Mouse (Mus musculus): ENCODE measurements around the gene Plagl1. TPM values are rescaled to one million over a fixed set of nuclear protein-coding genes. Genes with fewer than 3 reads are reported as not detected.

The Plagl1 gene
- total and polyA plus RNA-seq, 3 experiments: 0.48 to 1.7 (median 0.87) TPM

DNA sequence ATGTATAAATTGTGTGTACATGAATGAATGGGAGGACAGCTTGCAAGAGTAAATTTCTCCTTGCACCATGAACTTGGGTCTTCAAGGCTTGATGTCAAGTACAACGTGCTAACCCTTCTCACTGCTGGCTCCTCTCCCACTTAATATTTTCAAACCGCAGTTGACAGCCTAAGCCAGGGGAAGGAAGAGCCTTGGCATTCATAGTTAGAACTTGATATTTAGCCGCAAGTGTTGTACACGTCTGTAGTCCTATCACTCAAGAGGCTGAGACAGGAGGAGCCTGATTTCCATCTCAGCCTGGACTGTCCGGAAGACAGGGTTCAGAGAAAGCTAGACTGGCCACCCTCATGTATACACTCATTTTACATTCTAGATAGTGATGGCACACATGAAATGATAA is 32.6 kb upstream of the Plagl1 start:
- in situ Hi-C loops (cut with MboI; ENCODE audit: low pct_ligation_motif_present, low pct_unique_long_range_greater_than_20kb, low sequenced_read_pairs): no loop called here
- Histone ChIP-seq H3K4me2 (ENCODE audit: insufficient read depth, low read depth, poor library complexity, severe bottlenecking) (no peak overlapping the region), H3K4me3 (replicated peaks in 1 of 3; ENCODE audit: low read depth in 2 of 3, low read length in 2 of 3, poor library complexity in 1 of 3) (no peak overlapping the region), H3K9ac (ENCODE audit: insufficient read depth, low read depth) (no peak overlapping the region), H3K36me3 (replicated peaks in 1 of 2; ENCODE audit: control insufficient read depth in 1 of 2, insufficient read depth in 1 of 2, low read length in 1 of 2) (no peaks in the 10 kb centered on the region), H3K27ac (ENCODE audit: insufficient read depth, low read depth) (no peak overlapping the region), H3K4me1 (ENCODE audit: control insufficient read depth in 1 of 2, insufficient read depth in 2 of 2) (peaks cover 8 to 25% of the 10 kb centered on the region in 2 experiments), H3K79me2 (replicated peaks; ENCODE audit: control insufficient read depth, extremely low read depth, insufficient read depth, poor library complexity, severe bottlenecking) (no peaks in the 10 kb centered on the region), H3K27me3 (replicated peaks) (no peaks in the 10 kb centered on the region), H3K9me3 (replicated peaks; ENCODE audit: low read length) (no peaks in the 10 kb centered on the region)
- DNase-seq (ENCODE audit: extremely low read depth): no peak
- no peak for TF ChIP-seq ZMIZ1 (IDR thresholded peaks at IDR 0.05; ENCODE audit: low read depth, low read length)
- no peak for TF ChIP-seq MAZ (IDR thresholded peaks at IDR 0.05; ENCODE audit: low read depth, low read length)
- TF ChIP-seq MYC (IDR thresholded peaks at IDR 0.05; ENCODE audit: low read depth, low read length): no peak
- TF ChIP-seq SMC3 (IDR thresholded peaks at IDR 0.05; ENCODE audit: low read depth, low read length): no peak
- no peak for TF ChIP-seq MAX (IDR thresholded peaks at IDR 0.05; ENCODE audit: low read length)
- TF ChIP-seq MEF2A (IDR thresholded peaks at IDR 0.05; ENCODE audit: borderline replicate concordance, low read depth, low read length): no peak
- no peak for TF ChIP-seq ZNF384 (IDR thresholded peaks at IDR 0.05; ENCODE audit: low read depth, low read length)
- TF ChIP-seq RCOR1 (conservative IDR thresholded peaks at IDR 0.05; ENCODE audit: low read depth, low read length): no peak
- TF ChIP-seq JUND (conservative IDR thresholded peaks at IDR 0.05; ENCODE audit: low read depth, low read length): no peak
- no peak for TF ChIP-seq CHD1 (IDR thresholded peaks at IDR 0.05; ENCODE audit: low read depth, low read length)
- TF ChIP-seq IRF4 (IDR thresholded peaks at IDR 0.05; ENCODE audit: low read depth, low read length): no peak
- TF ChIP-seq CTCF (conservative IDR thresholded peaks at IDR 0.05 in 1 of 2, IDR thresholded peaks at IDR 0.05 in 1 of 2; ENCODE audit: low read depth in 2 of 2, low read length in 2 of 2): no peak
- no peak for TF ChIP-seq MAFK (IDR thresholded peaks at IDR 0.05; ENCODE audit: insufficient replicate concordance, low read length)
- TF ChIP-seq ZKSCAN1 (IDR thresholded peaks at IDR 0.05; ENCODE audit: borderline replicate concordance, low read depth, low read length): no peak
- no peak for TF ChIP-seq ETS1 (conservative IDR thresholded peaks at IDR 0.05; ENCODE audit: low read depth, low read length)
- no peak for TF ChIP-seq MXI1 (IDR thresholded peaks at IDR 0.05; ENCODE audit: low read depth, low read length)
- no peak for TF ChIP-seq ELF1 (IDR thresholded peaks at IDR 0.05; ENCODE audit: low read depth, low read length)
- dilution Hi-C loops (cut with MboI; ENCODE audit: extremely low pct_ligation_motif_present, extremely low pct_unique_long_range_greater_than_20kb, low sequenced_read_pairs): no loop called here

DNA sequence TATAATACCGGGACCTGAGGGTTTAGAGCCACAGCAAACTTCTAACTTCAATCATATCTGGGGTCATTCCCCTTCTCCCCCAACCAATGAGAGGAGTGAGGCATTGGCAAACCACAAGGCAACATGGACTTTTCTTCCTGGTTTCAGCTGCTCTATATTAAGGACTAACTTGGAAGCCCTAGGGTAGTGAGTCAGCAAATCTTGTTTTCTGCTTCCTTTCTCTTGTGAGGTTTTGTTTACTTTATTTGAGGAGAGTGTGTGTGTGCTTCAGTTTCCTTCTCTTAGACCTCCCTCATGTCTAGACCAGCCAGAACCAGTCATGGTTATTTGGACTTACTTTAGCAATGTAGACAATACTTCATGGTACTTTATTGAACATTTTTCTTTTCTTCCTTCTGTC is 32.1 kb upstream of the Plagl1 start:
- Histone ChIP-seq H3K36me3 (replicated peaks in 1 of 2; ENCODE audit: control insufficient read depth in 1 of 2, insufficient read depth in 1 of 2, low read length in 1 of 2) (no peaks in the 10 kb centered on the region), H3K9me3 (replicated peaks; ENCODE audit: low read length) (no peaks in the 10 kb centered on the region), H3K79me2 (replicated peaks; ENCODE audit: control insufficient read depth, extremely low read depth, insufficient read depth, poor library complexity, severe bottlenecking) (no peaks in the 10 kb centered on the region), H3K27me3 (replicated peaks) (no peaks in the 10 kb centered on the region), H3K9ac (ENCODE audit: insufficient read depth, low read depth) (no peak overlapping the region), H3K4me3 (replicated peaks in 1 of 3; ENCODE audit: low read depth in 2 of 3, low read length in 2 of 3, poor library complexity in 1 of 3) (no peak overlapping the region), H3K4me1 (ENCODE audit: control insufficient read depth in 1 of 2, insufficient read depth in 2 of 2) (peaks cover 5 to 20% of the 10 kb centered on the region in 2 experiments), H3K27ac (ENCODE audit: insufficient read depth, low read depth) (no peak overlapping the region), H3K4me2 (ENCODE audit: insufficient read depth, low read depth, poor library complexity, severe bottlenecking) (no peak overlapping the region)
- DNase-seq (ENCODE audit: extremely low read depth): no peak
- dilution Hi-C loops (cut with MboI; ENCODE audit: extremely low pct_ligation_motif_present, extremely low pct_unique_long_range_greater_than_20kb, low sequenced_read_pairs): no loop called here
- no peak for TF ChIP-seq ZC3H11A (IDR thresholded peaks at IDR 0.05; ENCODE audit: low read depth, low read length)
- no peak for TF ChIP-seq PAX5 (IDR thresholded peaks at IDR 0.05; ENCODE audit: low read length)
- TF ChIP-seq GABPA (IDR thresholded peaks at IDR 0.05; ENCODE audit: insufficient replicate concordance, low read depth, low read length): no peak
- no peak for TF ChIP-seq JUN (IDR thresholded peaks at IDR 0.05; ENCODE audit: insufficient read depth, low read depth, low read length)
- no peak for TF ChIP-seq ETS1 (conservative IDR thresholded peaks at IDR 0.05; ENCODE audit: low read depth, low read length)
- TF ChIP-seq RCOR1 (conservative IDR thresholded peaks at IDR 0.05; ENCODE audit: low read depth, low read length): no peak
- TF ChIP-seq ELF1 (IDR thresholded peaks at IDR 0.05; ENCODE audit: low read depth, low read length): no peak
- no peak for TF ChIP-seq E2F4 (IDR thresholded peaks at IDR 0.05; ENCODE audit: insufficient replicate concordance, low read depth, low read length)
- TF ChIP-seq BHLHE40 (IDR thresholded peaks at IDR 0.05; ENCODE audit: low read depth, low read length): no peak
- in situ Hi-C loops (cut with MboI; ENCODE audit: low pct_ligation_motif_present, low pct_unique_long_range_greater_than_20kb, low sequenced_read_pairs): no loop called here

All from CH12.LX (cell line).